8 mouse cellular contexts compared by ENCODE assay signal in the genomic region with DNA sequence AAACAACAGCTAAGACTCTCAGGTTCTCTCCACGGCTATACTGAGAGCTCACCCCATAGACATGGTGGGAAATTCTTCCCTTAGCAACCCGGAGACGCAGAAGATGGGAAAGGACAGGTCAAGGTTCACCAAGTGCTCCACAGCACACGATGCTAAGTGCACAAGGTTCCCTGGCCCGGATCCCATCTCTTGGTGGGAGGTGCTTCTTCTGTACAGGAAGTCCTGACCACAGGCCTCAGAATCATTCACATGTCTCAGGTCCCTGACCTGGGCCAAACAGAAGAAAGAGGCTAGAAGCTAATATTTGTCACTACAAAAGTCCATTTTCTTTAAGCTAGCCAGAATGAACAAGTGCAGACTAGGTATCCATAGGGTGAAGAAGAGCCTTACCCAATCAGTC.
"Had no signal": no experiment of that assay in that cellular context is flagged by ENCODE, and none has a peak within 500 bp of the region (broad histone marks: within the 10 kb centered on the region; RNA-seq: fewer than 3 reads in every experiment).

No protein-coding gene starts in this region.

- H3K36me3 ChIP-seq: limb, embryonic 12.5 days had no signal

- H3K9ac ChIP-seq: limb, embryonic 12.5 days; liver, embryonic 14.5 days had no signal

- DNase-seq: liver; lung, adult 18-20 months; midbrain, embryonic 14.5 days had no signal

- H3K27me3 ChIP-seq: limb, embryonic 12.5 days had no signal

- ATAC-seq: intestine, embryonic 16.5 days had no signal

- H3K4me3 ChIP-seq: limb, embryonic 12.5 days; myocyte had no signal

- H3K27ac ChIP-seq: limb, embryonic 12.5 days; liver, embryonic 14.5 days; stomach, postnatal 0 days had no signal

- H3K4me2 ChIP-seq: limb, embryonic 12.5 days had no signal
